Mouse (Mus musculus) embryonic facial prominence, embryonic 15.5 days (tissue): ENCODE measurements around the gene Galnt2. TPM values are rescaled to one million over a fixed set of nuclear protein-coding genes. Genes with fewer than 3 reads are reported as not detected.

Experiments used
- ATAC-seq: fragments of 200-750 bp; cut with Nextera tagmentation; 2 replicates; pipeline ENCODE4 v1.8.0; 2017; ENCODE audit warnings: low read depth, moderate TSS enrichment; ENCODE audit not compliant: insufficient number of reproducible peaks, low FRiP score, low TSS enrichment
- H3K27ac ChIP-seq: fragments of 300-500 bp; sonication (generic); replicated peaks from 2 replicates; pipeline ENCODE4 v1.5.1; 2015; ENCODE audit warnings: mild to moderate bottlenecking, inconsistent platforms
- H3K27me3 ChIP-seq: fragments of 300-500 bp; sonication (generic); 2 replicates; pipeline ENCODE4 v1.6.1; 2015; ENCODE audit warnings: inconsistent platforms
- H3K36me3 ChIP-seq: fragments of 300-500 bp; sonication (generic); 2 replicates; pipeline ENCODE4 v1.6.1; 2015; ENCODE audit warnings: mild to moderate bottlenecking, inconsistent platforms
- H3K4me1 ChIP-seq: fragments of 300-500 bp; sonication (generic); 2 replicates; pipeline ENCODE4 v1.6.1; 2015; ENCODE audit warnings: inconsistent platforms
- H3K4me2 ChIP-seq: fragments of 300-500 bp; sonication (generic); replicated peaks from 2 replicates; pipeline ENCODE4 v1.6.1; 2015; ENCODE audit warnings: mild to moderate bottlenecking, inconsistent platforms
- H3K4me3 ChIP-seq: fragments of 300-500 bp; sonication (generic); replicated peaks from 2 replicates; pipeline ENCODE4 v1.5.1; 2015; ENCODE audit warnings: mild to moderate bottlenecking, inconsistent platforms
- H3K9ac ChIP-seq: fragments of 300-500 bp; sonication (generic); 2 replicates; pipeline ENCODE4 v1.6.1; 2015; ENCODE audit warnings: inconsistent platforms
- H3K9me3 ChIP-seq: fragments of 300-500 bp; sonication (generic); replicated peaks from 2 replicates; pipeline ENCODE4 v1.6.1; 2016; ENCODE audit warnings: inconsistent platforms
- WGBS: fragments of 180-500 bp; shearing (Covaris S2); methylation state at CpG from one replicate; pipeline ENCODE4 v1.1.7; 2015; 5-methylcytosine and 5-hydroxymethylcytosine counted together
- polyA plus RNA-seq: library from polyadenylated mRNA; unstranded; fragments of >200 nt; fragmentation: Nextera tagmentation; extraction: Ambion mirVana; gene quantifications from 2 replicates; pipeline ENCODE4 v1.2.1, GENCODE M21; 2015

The Galnt2 gene
- polyA plus RNA-seq, 1 experiment from 2014 or later = 40.0 TPM

DNA sequence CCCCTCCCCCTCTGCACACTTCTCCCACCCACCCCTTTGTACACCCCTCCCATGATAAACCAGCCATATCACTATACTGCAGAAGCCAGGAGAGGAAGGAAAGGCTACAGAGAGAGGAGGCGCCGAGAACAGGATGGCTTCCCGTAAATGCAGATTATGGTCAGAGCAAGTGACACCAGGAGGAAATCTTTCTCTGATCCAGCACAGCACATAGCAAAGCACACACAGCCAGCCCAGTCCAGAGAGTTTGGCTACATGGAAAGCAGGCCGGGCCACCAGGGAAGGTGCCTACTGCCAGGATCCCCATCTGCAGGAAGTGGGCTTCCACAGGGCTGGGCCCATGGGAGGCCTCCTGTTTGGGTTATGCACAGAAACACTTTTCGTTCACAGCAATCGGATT lies 63.2 kb downstream of the Galnt2 start:
- Histone ChIP-seq H3K9ac (no peak overlapping the region), H3K4me2 (no peak overlapping the region)
- WGBS = 45% methylated on average over 6 of the region's 6 CpGs

GRCm38 (mm10) chr8:124294900-124295299 lies 63.7 kb downstream of the Galnt2 start:
- H3K27me3 ChIP-seq = no peaks in the 10 kb centered on the region
- 0 out of 2 replicates have a peak, but pooled peaks have one; percentile 45 for ATAC-seq
- H3K4me1 ChIP-seq = peaks cover 47% of the 10 kb centered on the region
- no peak overlapping the region for H3K4me2 ChIP-seq
- no peak overlapping the region for H3K27ac ChIP-seq
- H3K4me3 ChIP-seq = no peak overlapping the region
- peaks cover 5% of the 10 kb centered on the region; the same call in 1 of the 2 replicates for H3K36me3 ChIP-seq
- H3K9ac ChIP-seq = no peak overlapping the region
- H3K9me3 ChIP-seq = no peaks in the 10 kb centered on the region
- 63% methylated on average over 10 of the region's 10 CpGs for WGBS

More for the DNA sequence above, 63.2 kb downstream of the Galnt2 start:
- ATAC-seq = no peak
- Histone ChIP-seq H3K36me3 (peaks cover 5% of the 10 kb centered on the region; the same call in 1 of the 2 replicates), H3K27ac (no peak overlapping the region), H3K4me3 (no peak overlapping the region), H3K4me1 (peaks cover 51% of the 10 kb centered on the region), H3K27me3 (no peaks in the 10 kb centered on the region), H3K9me3 (no peaks in the 10 kb centered on the region)

DNA sequence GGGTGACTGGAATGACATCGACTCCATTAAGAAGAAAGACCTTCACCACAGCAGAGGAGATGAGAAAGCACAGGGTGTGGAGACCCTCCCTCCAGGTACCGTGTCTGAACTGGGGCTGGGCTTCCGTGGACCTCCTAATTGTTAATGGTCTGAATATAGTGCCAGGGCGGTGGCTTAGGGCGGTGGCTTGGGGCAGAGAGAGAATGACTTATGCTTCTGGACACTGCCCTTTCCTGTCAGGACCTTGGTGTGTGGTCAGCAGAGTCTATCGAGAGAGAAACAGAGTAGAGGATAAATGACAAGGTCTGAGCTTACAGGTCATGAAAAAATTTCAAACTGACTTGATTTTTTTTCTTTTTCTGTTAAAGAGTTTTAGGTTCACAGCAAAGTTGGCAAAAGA lies 64.2 kb downstream of the Galnt2 start:
- H3K9me3 ChIP-seq = no peaks in the 10 kb centered on the region
- H3K9ac ChIP-seq = no peak overlapping the region
- H3K27me3 ChIP-seq = no peaks in the 10 kb centered on the region
- no peak for ATAC-seq
- H3K27ac ChIP-seq = no peak overlapping the region
- WGBS = 90% methylated on average over 6 of the region's 6 CpGs
- peaks cover 43% of the 10 kb centered on the region for H3K4me1 ChIP-seq
- peaks cover 5% of the 10 kb centered on the region; the same call in 1 of the 2 replicates for H3K36me3 ChIP-seq
- H3K4me2 ChIP-seq = no peak overlapping the region
- no peak overlapping the region for H3K4me3 ChIP-seq

- H3K27ac ChIP-seq = no peak overlapping the region
- no peak overlapping the region for H3K4me2 ChIP-seq
- no peaks in the 10 kb centered on the region for H3K9me3 ChIP-seq
- peaks cover 5% of the 10 kb centered on the region; the same call in 1 of the 2 replicates for H3K36me3 ChIP-seq
- 89% methylated on average over 4 of the region's 4 CpGs for WGBS
- ATAC-seq = no peak
- no peak overlapping the region for H3K4me3 ChIP-seq
- no peak overlapping the region for H3K9ac ChIP-seq
- no peaks in the 10 kb centered on the region for H3K27me3 ChIP-seq
- peaks cover 16% of the 10 kb centered on the region for H3K4me1 ChIP-seq
These were observed 70.3 kb downstream of the Galnt2 start for GRCm38 (mm10) chr8:124301512-124301911.

GRCm38 (mm10) chr8:124301935-124302555 lies 70.9 kb downstream of the Galnt2 start:
- Histone ChIP-seq H3K4me1 (peaks cover 21% of the 10 kb centered on the region), H3K9ac (no peak overlapping the region), H3K27ac (no peak overlapping the region), H3K4me3 (no peak overlapping the region), H3K9me3 (no peaks in the 10 kb centered on the region), H3K27me3 (no peaks in the 10 kb centered on the region), H3K4me2 (no peak overlapping the region), H3K36me3 (peaks cover 5% of the 10 kb centered on the region; the same call in 1 of the 2 replicates)
- no peak for ATAC-seq
- 86% methylated on average over 7 of the region's 7 CpGs for WGBS

- no peak for ATAC-seq
- no peak overlapping the region for H3K4me2 ChIP-seq
- H3K9me3 ChIP-seq = no peaks in the 10 kb centered on the region
- H3K27me3 ChIP-seq = no peaks in the 10 kb centered on the region
- H3K27ac ChIP-seq = no peak overlapping the region
- 81% methylated on average over 15 of the region's 15 CpGs for WGBS
- no peak overlapping the region for H3K9ac ChIP-seq
- peaks cover 5% of the 10 kb centered on the region; the same call in 1 of the 2 replicates for H3K36me3 ChIP-seq
- H3K4me3 ChIP-seq = no peak overlapping the region
- peaks cover 25% of the 10 kb centered on the region for H3K4me1 ChIP-seq
These were observed 72.2 kb downstream of the Galnt2 start for GRCm38 (mm10) chr8:124303211-124303902.

GRCm38 (mm10) chr8:124304141-124304540 lies 73.0 kb downstream of the Galnt2 start:
- H3K4me2 ChIP-seq = no peak overlapping the region
- H3K9ac ChIP-seq = no peak overlapping the region
- H3K4me1 ChIP-seq = peaks cover 25% of the 10 kb centered on the region
- ATAC-seq = no peak
- WGBS = 75% methylated on average over 4 of the region's 4 CpGs
- no peak overlapping the region for H3K4me3 ChIP-seq
- no peaks in the 10 kb centered on the region for H3K9me3 ChIP-seq
- H3K36me3 ChIP-seq = peaks cover 5% of the 10 kb centered on the region; the same call in 1 of the 2 replicates
- H3K27ac ChIP-seq = no peak overlapping the region
- no peaks in the 10 kb centered on the region for H3K27me3 ChIP-seq

GRCm38 (mm10) chr8:124306574-124306973 lies 75.4 kb downstream of the Galnt2 start:
- H3K9me3 ChIP-seq = no peaks in the 10 kb centered on the region
- 40% methylated on average over 7 of the region's 7 CpGs for WGBS
- no peak overlapping the region for H3K9ac ChIP-seq
- peaks cover 28% of the 10 kb centered on the region for H3K4me1 ChIP-seq
- H3K27me3 ChIP-seq = no peaks in the 10 kb centered on the region
- no peak overlapping the region for H3K4me2 ChIP-seq
- peak overlapping the region; percentile 55 for H3K27ac ChIP-seq
- H3K4me3 ChIP-seq = no peak overlapping the region
- H3K36me3 ChIP-seq = peaks cover 5% of the 10 kb centered on the region; the same call in 1 of the 2 replicates
- no peak for ATAC-seq

- H3K9ac ChIP-seq = no peak overlapping the region
- peaks cover 30% of the 10 kb centered on the region for H3K4me1 ChIP-seq
- no peak for ATAC-seq
- H3K36me3 ChIP-seq = peaks cover 5% of the 10 kb centered on the region; the same call in 1 of the 2 replicates
- 84% methylated on average over 10 of the region's 10 CpGs for WGBS
- H3K9me3 ChIP-seq = no peaks in the 10 kb centered on the region
- H3K4me3 ChIP-seq = no peak overlapping the region
- H3K27ac ChIP-seq = no peak overlapping the region
- no peak overlapping the region for H3K4me2 ChIP-seq
- H3K27me3 ChIP-seq = no peaks in the 10 kb centered on the region
These were observed 76.5 kb downstream of the Galnt2 start for GRCm38 (mm10) chr8:124307700-124308099.

GRCm38 (mm10) chr8:124310509-124310908 lies 79.3 kb downstream of the Galnt2 start:
- no peaks in the 10 kb centered on the region for H3K9me3 ChIP-seq
- no peak overlapping the region for H3K4me2 ChIP-seq
- no peak overlapping the region for H3K9ac ChIP-seq
- no peak for ATAC-seq
- H3K4me1 ChIP-seq = peaks cover 34% of the 10 kb centered on the region
- H3K4me3 ChIP-seq = no peak overlapping the region
- WGBS = 85% methylated on average over 13 of the region's 13 CpGs
- H3K27me3 ChIP-seq = no peaks in the 10 kb centered on the region
- H3K27ac ChIP-seq = no peak overlapping the region
- H3K36me3 ChIP-seq = peaks cover 5% of the 10 kb centered on the region; the same call in 1 of the 2 replicates

GRCm38 (mm10) chr8:124311111-124311510 lies 79.9 kb downstream of the Galnt2 start:
- H3K4me3 ChIP-seq = no peak overlapping the region

More at GRCm38 (mm10) chr8:124311111-124311510, 79.9 kb downstream of the Galnt2 start:
- no peak overlapping the region for H3K27ac ChIP-seq
- no peak overlapping the region for H3K9ac ChIP-seq
- 84% methylated on average over 6 of the region's 6 CpGs for WGBS
- H3K9me3 ChIP-seq = no peaks in the 10 kb centered on the region
- no peak overlapping the region for H3K4me2 ChIP-seq
- H3K4me1 ChIP-seq = peaks cover 32% of the 10 kb centered on the region
- ATAC-seq = no peak
- H3K27me3 ChIP-seq = no peaks in the 10 kb centered on the region
- H3K36me3 ChIP-seq = no peaks in the 10 kb centered on the region
